Mouse (Mus musculus): ENCODE data around the gene Tbx18.
A peak's percentile ranks its signal among the peaks of the same experiment; 100 is the strongest.

Gene Tbx18

GRCm38 (mm10) chr9:87710360-87710759 is 20.7 kb downstream of the Tbx18 start:
- DNase-seq, result no peak

- DNase-seq, result peak; percentile 71 to 76
Observed at GRCm38 (mm10) chr9:87708151-87708550, 22.9 kb downstream of the Tbx18 start.

- DNase-seq, result no peak
Observed at GRCm38 (mm10) chr9:87702267-87702666, 28.8 kb downstream of the Tbx18 start.

GRCm38 (mm10) chr9:87686981-87687380 is 44.1 kb downstream of the Tbx18 start:
- DNase-seq, result no peak

GRCm38 (mm10) chr9:87682247-87682646 is 48.8 kb downstream of the Tbx18 start:
- DNase-seq, result peak; percentile 10 to 12

Measured in kidney, postnatal 4 days (tissue).